Mouse (Mus musculus): ENCODE data around the gene Smim4. TPM values are rescaled to one million over a fixed set of nuclear protein-coding genes. Genes with fewer than 3 reads are reported as not detected.

Gene Smim4
- 28.1 and 42.8 TPM in 2 replicates for polyA plus RNA-seq (2012; rRNA removed)

- DNase-seq (ENCODE audit: low spot score): peak; percentile 78
Measured at GRCm38 (mm10) chr14:31128826-31129219, at the start of gene Smim4. TSS of gene Smim4 (minus strand) at chr14:31128956.

GRCm38 (mm10) chr14:31177715-31178114 is 49.0 kb upstream of the Smim4 start:
- DNase-seq (ENCODE audit: low spot score): no peak

GRCm38 (mm10) chr14:31177287-31177686 is 48.5 kb upstream of the Smim4 start:
- no peak for DNase-seq (ENCODE audit: low spot score)

- no peak for DNase-seq (ENCODE audit: low spot score)
Measured at GRCm38 (mm10) chr14:31173537-31173936, 44.8 kb upstream of the Smim4 start.

GRCm38 (mm10) chr14:31172781-31173455 is 44.2 kb upstream of the Smim4 start:
- DNase-seq (ENCODE audit: low spot score): no peak

GRCm38 (mm10) chr14:31171821-31172220 is 43.1 kb upstream of the Smim4 start:
- DNase-seq (ENCODE audit: low spot score): no peak

GRCm38 (mm10) chr14:31171386-31171785 is 42.6 kb upstream of the Smim4 start:
- DNase-seq (ENCODE audit: low spot score): no peak

- no peak for DNase-seq (ENCODE audit: low spot score)
Measured at GRCm38 (mm10) chr14:31170963-31171362, 42.2 kb upstream of the Smim4 start.

GRCm38 (mm10) chr14:31169508-31169907 is 40.8 kb upstream of the Smim4 start:
- no peak for DNase-seq (ENCODE audit: low spot score)

- DNase-seq (ENCODE audit: low spot score): no peak
Measured at GRCm38 (mm10) chr14:31168425-31168824, 39.7 kb upstream of the Smim4 start, which contains the start of gene Stab1. TSS of gene Stab1 (minus strand) at chr14:31168641.

- DNase-seq (ENCODE audit: low spot score): no peak
Measured at GRCm38 (mm10) chr14:31166827-31167226, 38.1 kb upstream of the Smim4 start.

GRCm38 (mm10) chr14:31165991-31166630 is 37.4 kb upstream of the Smim4 start:
- DNase-seq (ENCODE audit: low spot score): no peak

GRCm38 (mm10) chr14:31165458-31165857 is 36.7 kb upstream of the Smim4 start:
- no peak for DNase-seq (ENCODE audit: low spot score)

- DNase-seq (ENCODE audit: low spot score): no peak
Measured at GRCm38 (mm10) chr14:31165010-31165409, 36.3 kb upstream of the Smim4 start.

- no peak for DNase-seq (ENCODE audit: low spot score)
Measured at GRCm38 (mm10) chr14:31164067-31164466, 35.3 kb upstream of the Smim4 start.

GRCm38 (mm10) chr14:31161638-31162037 is 32.9 kb upstream of the Smim4 start:
- DNase-seq (ENCODE audit: low spot score): no peak

- DNase-seq (ENCODE audit: low spot score): no peak
Measured at GRCm38 (mm10) chr14:31161191-31161590, 32.4 kb upstream of the Smim4 start.

- DNase-seq (ENCODE audit: low spot score): no peak
Measured at GRCm38 (mm10) chr14:31160196-31161150, 31.7 kb upstream of the Smim4 start.

GRCm38 (mm10) chr14:31145694-31146093 is 16.9 kb upstream of the Smim4 start:
- no peak for DNase-seq (ENCODE audit: low spot score)

- no peak for DNase-seq (ENCODE audit: low spot score)
Measured at GRCm38 (mm10) chr14:31141011-31141410, 12.3 kb upstream of the Smim4 start.

GRCm38 (mm10) chr14:31140141-31140540 is 11.4 kb upstream of the Smim4 start:
- DNase-seq (ENCODE audit: low spot score): no peak

GRCm38 (mm10) chr14:31139666-31140065 is 10.9 kb upstream of the Smim4 start:
- DNase-seq (ENCODE audit: low spot score): no peak

Data from urinary bladder, adult 2 months (tissue).